Mouse (Mus musculus) adrenal gland, adult (tissue): ENCODE measurements around the gene Pax4.

Experiments
- DNase-seq, 2 experiments: peaks; one replicate each; pipeline ENCODE4 v3.0.0; 2022 to 2023; ENCODE audit warnings: low spot score in 1 of 2; ENCODE audit not compliant: inconsistent age in 2 of 2

The Pax4 gene

GRCm38 (mm10) chr6:28449253-28449652 lies at the start of gene Pax4:
TSS of gene Pax4 (minus strand) at chr6:28449353.
- no peak for DNase-seq

DNA sequence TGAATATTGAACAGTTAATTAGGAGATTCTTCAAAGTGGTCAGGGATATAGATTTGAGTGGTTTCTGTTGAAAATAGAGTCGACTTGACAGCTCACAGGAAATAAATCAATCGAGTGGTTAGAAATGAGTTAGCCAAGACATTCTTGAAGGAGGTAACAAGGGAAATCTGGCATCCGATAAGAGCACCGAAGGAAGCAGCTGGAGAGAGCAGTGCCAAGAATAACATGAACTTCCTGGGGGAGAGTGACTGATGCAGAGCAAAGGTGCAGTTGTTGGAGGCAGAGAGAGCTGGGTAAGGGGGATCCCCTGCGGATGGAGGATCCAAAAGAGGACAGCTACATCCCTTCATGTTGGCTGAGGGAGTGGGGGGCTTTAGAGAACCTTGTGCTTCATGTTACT lies 48.7 kb upstream of the Pax4 start:
- peak in 1 of 2 experiments; percentile 66 for DNase-seq

DNA sequence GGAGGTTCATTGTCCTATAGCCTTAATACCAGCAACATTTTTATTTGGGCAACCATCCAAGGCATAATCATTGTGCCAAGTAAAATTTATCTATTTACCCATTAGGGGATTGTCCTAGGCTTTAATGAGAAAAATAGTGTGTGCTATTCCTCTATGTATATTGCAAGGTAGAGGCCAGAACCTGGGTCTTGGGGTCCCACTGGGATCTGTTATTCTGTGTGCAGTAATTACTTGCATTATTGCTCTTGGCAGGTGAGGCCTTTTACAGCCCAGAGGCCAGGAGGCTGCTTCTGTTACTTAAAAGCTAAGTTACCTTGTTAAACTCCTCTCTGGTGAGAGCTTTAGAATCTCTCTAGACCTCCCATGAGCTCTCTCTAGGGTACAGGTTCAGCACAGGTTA lies 42.0 kb upstream of the Pax4 start:
- DNase-seq, result no peak

DNA sequence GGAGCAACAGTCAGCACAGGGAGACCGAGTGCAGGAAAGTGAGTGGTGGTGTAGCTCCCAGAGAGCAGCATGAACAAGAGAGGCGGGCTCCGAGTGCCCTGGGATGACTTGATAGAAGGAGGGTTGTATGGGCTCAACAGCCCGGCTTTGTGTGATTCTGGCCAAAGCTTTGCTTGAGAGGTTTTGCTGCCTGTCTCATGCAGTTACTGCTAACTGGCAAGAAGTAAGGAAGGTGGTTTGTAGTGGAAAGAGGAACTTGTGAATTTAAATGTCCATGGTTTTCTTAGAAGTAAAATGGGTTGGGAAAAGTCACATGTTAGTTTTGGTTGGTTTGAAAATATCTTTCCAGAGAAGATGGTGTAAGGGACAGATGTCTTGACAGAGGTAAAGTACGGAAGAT lies 41.5 kb upstream of the Pax4 start:
- DNase-seq, result no peak

DNA sequence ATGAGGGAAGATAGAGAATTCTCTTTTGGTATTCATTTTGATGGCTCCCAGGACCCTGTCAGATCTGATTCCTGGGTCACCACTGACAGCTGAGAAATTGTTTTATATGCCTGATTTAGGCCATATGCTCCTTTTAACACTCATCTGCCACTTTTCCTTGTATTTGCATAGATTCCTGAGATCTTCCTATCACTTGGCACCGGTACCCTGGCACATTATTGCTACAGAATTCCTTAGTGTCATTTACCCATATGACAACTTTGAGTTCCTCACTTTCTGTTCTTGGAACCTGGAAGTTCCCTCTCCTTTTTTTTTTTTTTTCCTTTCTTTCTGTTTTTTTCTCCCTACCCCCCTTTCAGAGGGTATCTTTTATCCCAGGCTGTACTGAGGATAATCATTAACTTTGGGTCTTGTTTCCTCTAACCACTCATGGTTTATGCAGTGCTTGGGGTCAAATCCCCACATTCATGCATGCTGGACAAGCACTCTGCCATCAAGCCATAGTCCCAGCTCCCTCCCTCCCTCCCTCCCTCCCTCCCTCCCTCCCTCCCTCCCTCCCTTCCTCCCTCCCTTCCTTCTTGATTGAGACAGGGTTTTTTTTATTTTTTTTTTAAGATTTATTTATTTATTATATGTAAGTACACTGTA lies 39.2 kb upstream of the Pax4 start:
- no peak for DNase-seq

DNA sequence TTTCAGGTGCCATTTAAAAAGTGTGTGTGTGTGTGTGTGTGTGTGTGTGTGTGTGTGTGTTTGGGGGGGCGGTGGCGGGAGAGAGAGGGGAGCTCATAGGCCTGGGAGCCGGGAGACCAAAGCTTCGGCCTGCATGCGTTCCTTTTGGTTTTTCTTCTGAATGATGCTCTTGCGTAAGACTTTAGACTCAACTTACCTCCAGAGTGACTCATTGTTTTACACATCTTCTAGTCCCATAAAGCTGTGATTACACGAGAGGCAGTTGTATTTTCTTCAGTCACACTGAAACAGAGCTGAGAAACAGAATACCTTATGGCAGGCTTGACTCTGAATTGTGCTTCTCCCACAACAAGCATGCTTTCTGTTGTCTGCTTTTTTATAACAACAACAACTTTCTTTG lies 37.8 kb upstream of the Pax4 start:
- DNase-seq, result no peak

DNA sequence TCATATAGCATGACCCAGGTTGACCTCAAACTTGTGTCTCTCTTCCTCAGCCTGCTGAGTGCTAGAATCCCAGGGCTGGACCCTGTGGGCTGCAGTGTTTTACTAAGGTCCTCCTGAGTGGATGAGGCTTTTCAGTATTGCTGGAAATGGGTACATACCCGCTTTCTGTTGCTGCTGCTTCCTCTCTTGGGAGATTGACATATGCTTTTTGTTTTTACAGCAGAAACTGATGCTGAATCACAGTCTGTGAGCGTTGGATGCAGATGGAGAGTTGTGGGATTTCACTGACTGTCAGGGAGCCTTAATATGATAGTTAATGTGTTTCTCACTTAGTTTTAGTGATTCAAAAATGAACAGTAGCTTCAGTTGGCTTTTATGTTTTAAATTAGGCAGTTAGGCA lies 37.3 kb upstream of the Pax4 start:
- DNase-seq, result no peak

DNA sequence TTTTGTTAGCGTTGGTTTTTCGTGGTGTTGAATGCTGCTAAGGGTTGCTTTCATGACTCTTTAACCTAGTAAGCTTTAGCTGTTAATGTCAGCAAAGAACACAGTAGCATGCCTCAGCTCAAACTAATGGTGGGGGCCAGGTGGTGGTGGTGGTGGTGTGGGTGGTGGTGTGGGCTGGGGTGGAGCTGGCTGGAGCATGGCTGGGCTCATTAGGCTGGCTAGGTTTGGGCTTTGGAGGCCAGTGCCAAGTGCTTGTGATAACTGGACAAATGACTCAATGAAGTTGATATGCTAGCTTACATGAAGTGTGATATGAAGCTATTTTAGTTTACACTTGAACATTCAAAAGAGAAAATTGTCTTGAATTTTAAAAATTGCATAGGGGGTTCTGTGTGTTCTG lies 36.9 kb upstream of the Pax4 start:
- no peak for DNase-seq

DNA sequence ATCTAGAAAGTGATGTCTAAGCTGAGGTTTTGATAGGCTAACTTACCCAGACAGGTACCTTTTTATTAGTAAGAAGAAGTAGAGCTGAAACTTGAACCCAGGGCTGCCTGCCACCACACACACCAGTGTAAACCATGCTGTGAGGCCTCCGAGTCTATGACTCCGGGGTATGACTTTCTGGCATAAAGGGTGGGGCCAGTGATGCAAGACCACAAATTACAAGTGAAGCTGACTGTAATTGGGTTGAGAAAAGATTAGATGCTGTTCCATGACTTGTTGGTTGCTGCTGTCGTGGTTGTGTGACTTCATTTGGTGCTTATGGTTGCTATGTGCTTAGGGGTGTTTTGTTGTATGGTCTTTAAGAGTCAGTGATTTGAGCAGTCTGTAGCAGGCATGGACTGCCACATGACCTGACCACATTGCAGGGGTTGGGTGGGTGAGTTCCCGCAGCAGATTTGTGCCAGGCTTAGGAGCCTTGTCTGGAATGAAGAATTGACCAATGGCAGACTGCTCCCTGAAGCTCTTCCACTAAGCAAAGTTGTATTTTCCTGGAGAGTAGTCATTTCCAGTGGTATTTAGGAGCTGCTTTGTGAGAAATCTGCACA lies 33.7 kb upstream of the Pax4 start:
- DNase-seq, result no peak

DNA sequence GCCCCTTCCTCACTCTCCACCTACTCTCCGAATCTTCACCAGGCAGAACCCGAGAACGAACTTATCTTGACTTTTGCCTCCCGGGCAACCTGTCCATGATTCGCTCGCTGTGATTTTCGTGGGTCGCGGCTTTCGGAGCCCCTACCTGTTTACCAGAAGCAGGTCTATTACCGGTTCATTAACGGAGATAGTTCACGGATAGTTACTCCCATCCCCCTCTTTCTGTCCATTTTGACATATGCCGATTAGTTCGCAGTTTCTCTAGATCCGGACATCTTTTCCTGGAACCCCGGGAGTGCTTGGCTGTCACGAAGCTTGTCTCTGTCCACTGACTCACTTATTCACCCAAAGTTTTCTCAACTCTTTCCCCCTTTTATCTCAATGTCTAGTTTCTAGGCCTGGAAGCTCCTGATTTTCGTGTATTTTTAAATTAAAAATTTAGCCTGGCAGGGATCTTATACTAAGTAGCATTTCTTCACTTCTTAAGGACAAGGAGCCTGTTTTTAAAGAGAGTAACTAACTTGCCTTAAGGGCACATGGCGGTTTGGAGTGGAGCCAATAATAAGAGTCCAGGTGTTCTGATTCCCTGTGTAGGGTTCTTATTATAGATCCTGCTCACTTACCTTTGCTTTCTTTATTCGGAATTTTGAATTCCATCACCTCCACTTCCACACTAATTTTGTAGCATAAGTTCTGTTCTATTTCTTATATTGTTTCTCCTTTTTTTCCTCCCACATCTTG lies 31.8 kb upstream of the Pax4 start:
- no peak for DNase-seq

DNA sequence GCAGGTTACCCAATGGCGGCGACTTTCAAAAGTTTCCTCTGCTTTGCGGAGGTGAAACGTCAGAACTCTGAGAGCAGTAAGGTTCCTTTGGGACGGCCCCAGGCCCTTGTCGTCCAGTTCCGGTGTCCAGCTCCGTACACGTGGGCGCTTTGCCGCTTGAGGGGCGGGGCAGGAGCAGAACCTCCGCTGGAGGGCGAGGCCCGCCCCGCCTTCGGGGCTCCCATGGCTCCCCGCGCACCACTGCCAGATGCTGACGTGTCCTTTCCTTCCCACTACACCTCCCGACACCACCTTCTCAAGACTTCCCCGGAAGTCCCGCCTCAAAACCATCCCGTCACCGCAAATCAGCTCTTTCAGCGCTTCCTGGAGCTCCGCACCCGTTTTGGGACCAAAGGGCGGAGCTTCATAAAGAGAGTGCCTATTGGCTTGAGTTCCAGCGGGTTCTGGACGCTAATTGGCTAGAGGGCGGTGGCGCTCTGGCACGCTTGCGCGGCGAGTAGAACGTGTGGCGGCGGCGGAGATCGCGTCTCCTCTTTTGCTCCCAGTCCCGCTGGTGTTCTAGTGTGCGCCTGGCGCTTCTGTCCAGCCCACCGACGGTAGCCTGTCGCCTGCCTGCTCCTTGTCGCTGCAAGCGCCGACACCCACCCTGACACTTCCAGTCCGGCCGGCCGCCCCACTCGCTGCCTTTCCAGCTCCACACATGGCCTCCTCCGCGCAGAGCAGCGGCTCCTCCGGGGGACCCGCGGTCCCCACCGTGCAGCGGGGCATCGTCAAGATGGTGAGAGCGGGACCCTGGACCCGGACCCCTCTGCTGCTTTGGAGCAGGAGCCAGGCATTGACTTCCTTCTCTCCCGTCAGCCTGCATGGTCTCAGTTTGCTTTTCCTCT lies 31.0 kb upstream of the Pax4 start:
- peak; percentile 99 to 100 for DNase-seq

DNA sequence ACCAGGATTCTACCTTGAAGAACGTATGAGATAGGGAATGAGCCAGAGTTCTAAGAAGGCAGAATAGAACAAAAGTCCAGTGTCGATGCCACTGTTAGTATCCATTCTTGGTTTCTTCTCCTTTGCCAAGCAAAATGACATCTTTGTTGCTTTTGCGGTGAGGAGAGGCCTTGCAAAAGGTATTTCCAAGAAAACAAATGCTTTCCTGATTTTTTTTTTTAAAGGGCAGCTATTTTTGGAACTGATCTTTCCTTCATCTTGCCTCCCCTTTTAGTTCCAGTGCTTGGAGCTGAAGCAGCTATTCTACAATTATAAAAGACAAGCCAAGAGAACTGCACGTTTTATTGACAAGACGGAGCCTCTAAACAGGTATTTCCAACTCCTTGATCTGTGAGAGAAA lies 25.7 kb upstream of the Pax4 start, which contains the start of gene Snd1:
Snd1 (plus strand) TSS at position 301 of the 400 bp plus-strand sequence.
- peak in 1 of 2 experiments; percentile 51 for DNase-seq

- DNase-seq, result no peak
Observed at GRCm38 (mm10) chr6:28474211-28474610, 25.1 kb upstream of the Pax4 start.

GRCm38 (mm10) chr6:28471284-28472035 lies 22.3 kb upstream of the Pax4 start:
- no peak for DNase-seq

- no peak for DNase-seq
Observed at GRCm38 (mm10) chr6:28470621-28471020, 21.5 kb upstream of the Pax4 start.

GRCm38 (mm10) chr6:28470017-28470602 lies 21.0 kb upstream of the Pax4 start:
- DNase-seq, result peak in 1 of 2 experiments; percentile 58

DNA sequence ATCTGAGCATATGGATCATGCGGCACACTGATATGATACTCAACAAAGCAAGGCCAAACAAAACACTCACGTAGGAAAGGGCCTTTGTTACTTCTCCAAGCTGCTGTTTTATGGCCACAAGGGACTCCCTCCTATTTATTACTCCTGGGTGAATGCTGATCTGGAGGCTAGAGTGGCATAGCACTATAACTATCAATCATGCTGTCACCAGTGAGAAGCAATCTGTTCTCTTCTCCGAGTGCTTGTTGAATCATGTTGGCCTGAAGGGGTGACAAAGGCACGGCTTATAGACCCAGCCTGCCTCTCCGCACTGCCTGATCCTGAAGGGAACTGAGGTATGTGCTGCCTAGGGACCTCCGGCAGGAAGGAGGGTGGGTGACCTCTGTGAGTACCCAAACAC lies 15.5 kb upstream of the Pax4 start:
- no peak for DNase-seq

- peak; percentile 66 to 90 for DNase-seq
Observed at GRCm38 (mm10) chr6:28460534-28460933, 11.4 kb upstream of the Pax4 start.

- DNase-seq, result no peak
Observed at GRCm38 (mm10) chr6:28459221-28459668, 10.1 kb upstream of the Pax4 start.

DNA sequence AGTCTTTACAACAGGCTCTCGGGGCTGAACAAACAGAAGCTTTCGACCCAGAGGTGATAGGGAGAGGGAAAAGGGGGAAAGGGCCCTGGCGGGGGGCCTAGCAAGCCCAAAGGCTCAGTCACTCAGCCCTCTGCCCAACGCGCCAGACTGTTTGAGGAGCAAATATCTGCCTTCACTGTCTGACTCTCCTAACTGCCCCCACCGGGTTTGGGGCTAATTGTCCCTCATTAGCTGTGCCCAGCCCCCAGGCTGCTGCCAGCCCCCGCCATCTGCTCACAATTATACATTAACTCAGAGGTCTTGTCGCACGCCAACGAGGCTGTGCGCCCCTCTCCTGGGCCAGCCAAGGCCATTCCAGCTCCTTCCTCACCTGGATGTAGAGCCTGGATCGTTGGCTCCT lies 1.8 kb upstream of the Pax4 start:
- no peak for DNase-seq
